Mouse (Mus musculus): ENCODE measurements around the gene Ugt1a1.
"Not testable (repeated sequence)": the region's sequence is repeated elsewhere in the genome, so short reads cannot be mapped to it uniquely, and the experiment has no call there.

Ugt1a1 gene

DNA sequence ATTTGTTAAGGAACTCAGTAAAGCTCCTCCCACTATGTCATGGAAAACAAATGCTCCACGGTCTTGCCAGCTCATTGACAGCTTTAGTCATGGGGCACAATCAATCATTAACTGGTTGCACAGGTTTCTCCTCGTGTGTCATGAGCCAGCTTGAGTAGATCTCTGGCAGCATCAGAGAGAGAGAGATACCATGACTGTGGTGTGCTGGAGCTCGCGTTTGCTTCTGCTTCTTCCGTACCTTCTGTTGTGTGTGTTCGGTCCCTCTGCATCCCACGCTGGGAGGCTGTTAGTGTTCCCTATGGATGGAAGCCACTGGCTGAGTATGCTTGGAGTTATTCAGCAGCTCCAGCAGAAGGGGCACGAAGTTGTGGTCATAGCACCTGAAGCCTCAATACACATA lies at the start of gene Ugt1a1:
Gene Ugt1a1 (plus strand): TSS at position 148 of the 400 bp plus-strand sequence.
- DNase-seq (ENCODE audit: low spot score): no peak

- DNase-seq (ENCODE audit: low spot score): no peak
These were observed 46.0 kb upstream of the Ugt1a1 start, which contains the start of gene Ugt1a5 for GRCm38 (mm10) chr1:88165711-88166110. Gene Ugt1a5 (plus strand): TSS chr1:88166012.

DNA sequence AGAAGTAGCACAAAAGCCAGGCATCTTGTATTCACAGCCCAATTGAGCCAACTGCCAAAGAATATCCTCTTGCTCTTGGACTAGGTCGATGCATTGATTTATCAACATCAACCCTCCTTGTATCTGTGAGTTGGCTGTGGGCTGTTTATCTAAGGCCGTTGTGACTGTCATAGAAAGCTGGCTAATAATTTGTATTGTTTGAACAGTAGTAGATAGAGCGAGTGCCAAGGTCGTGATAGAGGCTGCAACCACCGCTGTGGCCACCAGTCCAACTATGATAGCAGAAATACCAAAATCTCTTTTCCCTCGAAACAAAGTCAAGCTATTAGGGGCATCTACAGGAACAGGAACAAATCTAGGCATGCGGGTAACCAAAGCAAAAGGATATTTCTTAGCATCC lies 39.6 kb upstream of the Ugt1a1 start:
- not testable (repeated sequence) for DNase-seq (ENCODE audit: low spot score)

- no peak for DNase-seq (ENCODE audit: low spot score)
These were observed 32.1 kb upstream of the Ugt1a1 start for GRCm38 (mm10) chr1:88179657-88180056.

DNA sequence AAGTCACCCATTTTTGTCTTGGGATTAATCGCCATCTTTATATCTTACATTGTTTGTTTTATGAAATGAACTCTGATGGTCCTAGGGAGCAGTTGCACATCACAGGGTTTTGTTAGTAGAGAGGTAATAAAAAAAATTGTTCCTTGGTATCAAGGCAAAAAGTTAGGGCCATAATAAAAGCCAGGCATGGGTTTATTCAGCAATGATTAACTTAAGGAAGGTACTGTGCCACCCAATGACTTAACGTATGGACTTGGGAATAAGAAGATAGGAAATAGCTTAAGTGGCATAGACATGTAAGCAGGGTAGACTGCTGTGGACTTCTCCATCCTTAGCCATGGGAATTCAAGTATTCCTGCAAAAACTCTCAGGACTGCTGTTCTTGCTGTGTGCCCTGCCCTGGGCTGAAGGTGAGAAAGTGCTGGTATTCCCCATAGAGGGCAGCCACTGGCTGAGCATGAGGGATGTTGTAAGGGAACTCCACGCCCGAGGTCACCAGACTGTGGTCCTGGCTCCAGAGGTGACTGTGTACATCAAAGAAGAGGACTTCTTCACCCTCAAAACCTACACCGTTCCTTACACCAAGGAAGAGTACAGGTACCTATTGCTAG lies 25.3 kb upstream of the Ugt1a1 start:
- DNase-seq (ENCODE audit: low spot score): no peak

DNA sequence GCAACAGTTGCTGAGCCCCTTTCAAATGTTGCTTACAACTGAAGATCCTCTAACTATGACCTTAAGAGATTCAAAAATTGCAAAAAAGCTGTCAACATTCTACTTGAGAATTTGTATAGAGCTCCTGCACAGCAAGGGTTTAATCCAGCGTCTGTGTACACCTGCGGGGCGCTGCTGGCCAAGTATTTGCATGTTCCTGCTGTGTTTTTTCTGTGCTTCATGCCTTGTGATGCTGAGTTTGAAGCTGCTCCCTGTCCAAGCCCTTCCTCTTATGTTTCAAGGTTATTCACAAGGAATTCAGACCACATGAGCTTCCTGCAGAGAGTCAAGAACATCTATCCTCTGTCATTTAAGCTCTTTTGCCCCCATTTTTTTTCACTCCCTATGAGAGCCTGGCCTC lies 19.6 kb upstream of the Ugt1a1 start:
- DNase-seq (ENCODE audit: low spot score): no peak

DNA sequence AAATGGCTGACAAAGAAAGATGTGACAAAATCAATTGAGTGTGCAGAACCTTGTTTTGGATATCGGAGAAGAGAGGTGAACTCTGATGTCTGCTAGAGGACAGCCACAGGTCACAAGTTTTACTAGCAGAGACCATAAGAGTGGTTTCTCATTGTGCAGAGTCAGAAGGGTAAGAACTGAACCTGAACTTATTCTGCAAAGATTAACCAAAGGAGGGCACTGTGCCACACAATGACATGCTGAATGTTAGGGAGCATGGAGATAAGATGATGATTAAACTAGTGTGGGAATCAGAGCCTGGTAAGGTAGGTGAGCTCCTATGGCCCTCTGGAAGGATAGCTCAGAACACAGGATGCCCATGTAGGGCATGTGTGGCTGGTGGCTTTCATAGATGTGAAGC lies 16.1 kb upstream of the Ugt1a1 start:
- no peak for DNase-seq (ENCODE audit: low spot score)

- no peak for DNase-seq (ENCODE audit: low spot score)
These were observed 14.3 kb upstream of the Ugt1a1 start for GRCm38 (mm10) chr1:88197443-88197842.

GRCm38 (mm10) chr1:88199996-88200395 lies 11.8 kb upstream of the Ugt1a1 start:
- DNase-seq (ENCODE audit: low spot score): no peak

GRCm38 (mm10) chr1:88200456-88200855 lies 11.3 kb upstream of the Ugt1a1 start, which contains the start of gene Ugt1a2:
Gene Ugt1a2 (plus strand): TSS chr1:88200601.
- no peak for DNase-seq (ENCODE audit: low spot score)

GRCm38 (mm10) chr1:88205294-88205922 lies 6.4 kb upstream of the Ugt1a1 start, which contains the start of gene Dnajb3:
Gene Dnajb3 (minus strand): TSS chr1:88205782.
- no peak for DNase-seq (ENCODE audit: low spot score)

DNA sequence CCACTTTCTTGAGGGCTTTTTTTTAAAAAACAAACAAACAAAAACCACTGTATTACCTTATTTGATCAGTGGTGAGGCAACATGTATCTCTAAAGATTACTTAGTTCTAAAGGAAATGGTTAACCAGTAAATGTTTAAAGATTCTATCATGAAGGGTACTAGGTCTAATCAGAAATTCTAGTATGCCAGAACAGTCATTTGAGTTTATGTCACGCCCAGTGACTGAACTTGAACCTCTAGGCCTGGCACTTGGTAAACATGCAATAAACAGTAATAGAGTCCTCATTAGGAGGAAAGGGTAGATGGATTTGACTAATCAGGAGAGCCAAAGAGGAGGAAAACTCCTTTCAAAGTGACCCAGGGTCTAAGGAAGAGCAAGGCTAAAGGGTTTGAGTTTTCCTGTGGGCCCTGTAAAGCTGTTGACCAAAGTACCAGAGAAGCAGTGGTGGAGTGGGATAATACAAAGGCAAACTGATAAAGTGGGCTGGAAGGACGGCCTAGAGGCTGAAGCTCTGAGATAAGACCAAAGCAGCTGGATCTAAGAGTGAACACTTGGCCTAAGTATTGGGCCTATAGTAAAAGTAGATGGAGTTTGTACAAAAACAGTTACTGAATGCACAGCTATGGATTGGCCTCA lies 4.8 kb upstream of the Ugt1a1 start:
- no peak for DNase-seq (ENCODE audit: low spot score)

- DNase-seq (ENCODE audit: low spot score): no peak
These were observed 734 bp downstream of the Ugt1a1 start for GRCm38 (mm10) chr1:88212341-88213045.

DNA sequence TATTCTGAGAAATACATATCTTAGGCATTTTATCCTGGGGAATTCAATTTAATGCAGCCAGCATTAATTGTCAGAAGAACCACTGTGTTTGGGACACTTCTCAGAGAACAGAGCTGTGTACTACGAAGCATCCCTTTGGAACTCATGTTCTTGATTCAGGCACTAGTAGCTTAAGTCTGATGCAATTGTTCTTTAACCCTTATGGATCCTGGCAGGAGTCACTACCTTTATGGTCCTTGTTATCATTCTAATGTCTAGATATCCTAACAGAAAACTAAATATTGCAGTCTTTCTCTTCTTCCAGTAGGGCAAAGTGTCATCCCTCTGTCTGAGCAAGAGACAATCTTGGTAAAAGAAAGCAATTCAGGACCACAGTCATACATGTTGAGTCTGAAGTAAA lies 1.3 kb downstream of the Ugt1a1 start:
- no peak for DNase-seq (ENCODE audit: low spot score)

GRCm38 (mm10) chr1:88213766-88214461 lies 2.2 kb downstream of the Ugt1a1 start:
- no peak for DNase-seq (ENCODE audit: low spot score)

DNA sequence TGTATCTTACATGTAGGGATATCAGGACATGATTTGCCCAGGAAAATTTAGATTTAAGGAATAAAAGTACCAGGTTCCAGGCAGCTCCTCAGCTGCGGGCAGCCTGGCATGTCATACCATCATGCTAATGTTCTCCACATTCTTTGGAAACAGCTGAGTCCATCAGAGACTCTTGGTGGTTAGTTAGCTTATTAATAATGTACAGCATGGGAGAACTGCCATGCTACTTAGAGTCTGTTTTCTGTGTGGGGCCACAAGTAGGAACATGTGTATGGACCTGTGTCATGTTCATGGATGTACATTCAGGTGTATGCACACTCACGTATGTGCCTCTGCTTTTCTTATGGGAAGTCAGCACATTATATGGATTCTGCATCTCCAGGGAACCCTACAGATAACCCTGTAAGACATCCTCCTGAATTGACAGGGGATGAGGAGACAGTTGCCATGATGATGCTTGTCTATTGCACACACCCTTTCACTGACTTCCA lies 2.7 kb downstream of the Ugt1a1 start:
- no peak for DNase-seq (ENCODE audit: low spot score)

- no peak for DNase-seq (ENCODE audit: low spot score)
These were observed 4.0 kb downstream of the Ugt1a1 start for GRCm38 (mm10) chr1:88215466-88216380.

GRCm38 (mm10) chr1:88216551-88216950 lies 4.8 kb downstream of the Ugt1a1 start:
- DNase-seq (ENCODE audit: low spot score): no peak

DNA sequence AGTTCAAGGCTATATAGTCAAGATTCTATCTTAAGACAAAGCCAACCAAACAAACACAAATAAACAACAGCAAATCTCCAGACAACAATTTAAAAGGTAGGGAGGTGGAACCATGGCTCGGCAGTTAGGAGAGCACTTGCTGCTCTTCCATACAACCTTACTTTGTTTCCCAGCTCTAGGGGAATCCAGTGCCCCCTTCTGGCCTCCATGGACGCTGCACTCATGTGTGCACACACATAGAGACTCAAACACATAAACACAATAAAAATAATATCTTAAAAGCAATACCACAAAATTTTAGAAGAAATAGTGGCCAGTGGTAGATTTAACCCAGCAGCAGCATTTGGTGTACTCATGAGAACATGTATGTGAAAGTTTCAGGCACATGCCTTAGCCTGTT lies 5.4 kb downstream of the Ugt1a1 start:
- DNase-seq (ENCODE audit: low spot score): no peak

DNA sequence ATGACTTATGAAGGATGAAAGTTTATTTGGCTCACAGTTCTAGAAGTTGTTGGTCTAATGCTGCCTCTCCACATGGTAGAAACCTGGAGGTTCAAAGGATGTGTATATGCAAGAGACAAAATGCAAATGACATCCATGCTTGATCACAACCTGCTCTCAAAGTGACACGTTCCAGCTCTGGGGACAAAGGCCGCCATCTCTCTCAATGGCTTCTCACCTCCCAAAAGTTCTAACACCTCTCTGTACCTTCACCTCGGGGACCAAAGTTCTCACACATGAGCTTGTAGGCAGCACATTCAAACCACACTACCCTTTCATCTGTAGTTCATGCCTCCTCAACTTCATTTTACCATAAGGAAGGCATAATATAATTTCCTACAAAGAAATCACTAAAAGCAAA lies 5.8 kb downstream of the Ugt1a1 start:
- DNase-seq (ENCODE audit: low spot score): no peak

DNA sequence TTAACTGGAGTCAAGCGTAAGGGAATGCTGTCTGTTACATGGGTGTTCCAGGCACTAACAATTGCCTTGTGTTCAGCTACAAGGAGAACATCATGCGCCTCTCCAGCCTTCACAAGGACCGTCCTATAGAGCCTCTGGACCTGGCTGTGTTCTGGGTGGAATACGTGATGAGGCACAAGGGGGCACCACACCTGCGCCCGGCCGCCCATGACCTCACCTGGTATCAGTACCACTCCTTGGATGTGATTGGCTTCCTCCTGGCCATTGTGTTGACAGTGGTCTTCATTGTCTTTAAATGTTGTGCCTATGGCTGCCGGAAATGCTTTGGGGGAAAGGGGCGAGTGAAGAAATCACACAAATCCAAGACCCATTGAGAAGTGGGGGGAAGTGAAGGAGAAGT lies 6.3 kb downstream of the Ugt1a1 start:
- no peak for DNase-seq (ENCODE audit: low spot score)

Data from urinary bladder, postnatal 10 days (tissue).